Mouse (Mus musculus): ENCODE measurements around the gene Pias3.

DNA sequence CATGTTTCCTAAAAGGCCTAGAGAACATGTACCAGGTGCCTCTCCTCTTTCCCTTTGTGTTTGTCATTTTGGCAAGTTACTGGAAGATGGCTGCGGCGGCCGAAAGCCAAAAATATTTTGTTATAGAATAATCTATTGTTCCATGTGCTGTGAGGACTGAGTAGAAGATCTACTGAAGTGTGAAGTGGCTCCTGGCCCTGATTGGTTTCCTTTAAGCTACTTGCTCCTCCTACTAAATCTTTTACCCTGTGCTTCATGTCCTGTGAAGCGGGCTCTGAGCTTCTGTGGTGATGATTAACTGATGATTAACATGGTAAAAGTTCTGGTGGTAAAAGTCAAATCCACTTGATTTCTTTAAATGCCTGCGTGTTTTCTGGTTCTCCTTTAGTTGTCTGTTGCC is 29.3 kb upstream of the Pias3 start:
- no peak for TF ChIP-seq TAL1 (IDR thresholded peaks at IDR 0.05; ENCODE audit: low read length)
- no peak for TF ChIP-seq GATA1 (IDR thresholded peaks at IDR 0.05; ENCODE audit: low read length)

Data from erythroblast, embryonic 14.5 days (primary cell).